Mouse (Mus musculus) left cerebral cortex, adult 9 months (tissue): Measurements from ENCODE around the gene Tmem88.
"Not testable (repeated sequence)": the region's sequence is repeated elsewhere in the genome, so short reads cannot be mapped to it uniquely, and the experiment has no call there.

Experiments
- DNase-seq, 2 experiments: peaks; one replicate each; pipeline ENCODE4 v3.0.0; 2022; ENCODE audit warnings: low spot score in 2 of 2

The Tmem88 gene

DNA sequence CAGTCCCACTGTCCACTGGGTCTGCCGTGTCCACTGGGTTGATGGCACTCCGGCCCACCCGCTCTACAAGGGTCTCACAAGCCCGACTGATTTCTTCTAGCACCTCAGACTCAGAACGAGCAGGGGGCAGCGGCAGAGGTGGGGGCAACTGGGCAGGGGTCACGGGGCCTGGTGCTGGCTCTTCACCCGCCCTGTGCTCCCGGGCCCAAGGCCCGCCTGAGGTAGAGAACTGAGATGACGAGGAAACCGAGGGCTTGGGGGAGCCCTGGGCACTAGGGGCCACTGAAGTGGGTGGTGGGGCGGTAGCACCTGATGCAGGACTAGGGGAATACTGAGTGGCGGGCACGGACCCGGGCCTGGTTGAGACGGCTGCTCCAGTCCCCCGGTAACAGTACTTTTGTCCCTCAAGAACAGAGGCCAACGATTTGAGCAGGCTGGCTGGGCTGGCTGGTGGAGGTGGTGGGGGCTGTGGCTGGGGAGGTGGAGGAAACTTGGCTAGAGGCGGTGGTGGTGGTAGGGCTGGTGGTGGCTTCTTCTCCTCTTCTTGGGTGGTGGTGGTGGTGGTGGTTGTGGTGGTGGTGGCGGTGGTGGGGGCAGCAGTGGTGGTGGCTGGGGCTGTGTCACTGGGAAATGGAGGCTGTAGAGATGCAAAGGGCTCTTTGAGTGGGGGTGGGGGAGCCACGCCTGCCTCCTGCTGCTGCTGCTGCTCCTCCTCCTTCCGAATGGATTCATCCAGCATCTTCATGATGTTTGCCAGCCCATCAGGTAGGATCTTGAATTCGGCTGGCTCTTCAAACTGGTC is 6.8 kb upstream of the Tmem88 start:
- DNase-seq, result no peak

DNA sequence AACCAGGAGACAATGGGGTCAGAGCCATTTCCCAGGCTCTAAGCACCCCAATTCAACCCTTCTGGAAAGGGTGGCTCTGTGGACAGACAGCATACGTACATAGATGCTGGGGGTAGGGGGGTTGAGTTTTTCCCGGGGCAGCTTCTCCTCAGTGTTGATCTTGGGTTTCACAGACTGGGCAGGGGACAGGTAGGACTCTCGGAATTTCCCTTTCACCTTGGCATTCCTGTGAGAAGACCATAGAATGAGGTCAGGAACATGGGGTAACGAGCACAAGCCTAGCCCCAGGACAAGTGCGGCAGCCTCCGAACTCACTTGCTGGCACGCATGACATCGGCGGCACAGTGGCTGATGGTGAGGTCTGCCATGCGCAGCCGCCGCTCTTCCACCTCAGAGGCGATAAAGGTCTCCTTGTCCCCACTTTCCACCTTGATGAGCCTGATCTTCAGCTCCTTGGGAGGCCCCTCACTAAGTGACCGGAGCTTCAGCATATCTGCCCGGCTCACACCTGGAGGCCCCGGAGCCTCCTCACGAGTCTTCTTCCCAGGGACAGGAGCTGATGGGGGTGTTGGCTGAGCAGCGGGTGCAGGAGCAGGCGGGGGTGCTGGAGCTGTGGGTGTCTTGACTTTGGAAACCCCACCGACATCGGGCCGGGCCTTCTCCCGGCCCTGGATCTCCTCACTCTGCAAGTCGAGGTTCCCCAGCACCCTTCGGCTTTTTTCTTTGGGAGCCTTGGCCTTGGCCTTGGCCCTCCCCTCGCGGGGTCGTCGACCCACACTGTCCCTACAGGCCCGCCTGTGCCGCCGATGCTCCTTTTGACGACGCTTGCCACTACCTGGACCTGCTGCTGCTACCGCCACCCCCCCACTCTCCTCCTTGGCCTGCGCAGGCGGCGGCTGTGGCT is 5.9 kb upstream of the Tmem88 start:
- DNase-seq, result no peak

DNA sequence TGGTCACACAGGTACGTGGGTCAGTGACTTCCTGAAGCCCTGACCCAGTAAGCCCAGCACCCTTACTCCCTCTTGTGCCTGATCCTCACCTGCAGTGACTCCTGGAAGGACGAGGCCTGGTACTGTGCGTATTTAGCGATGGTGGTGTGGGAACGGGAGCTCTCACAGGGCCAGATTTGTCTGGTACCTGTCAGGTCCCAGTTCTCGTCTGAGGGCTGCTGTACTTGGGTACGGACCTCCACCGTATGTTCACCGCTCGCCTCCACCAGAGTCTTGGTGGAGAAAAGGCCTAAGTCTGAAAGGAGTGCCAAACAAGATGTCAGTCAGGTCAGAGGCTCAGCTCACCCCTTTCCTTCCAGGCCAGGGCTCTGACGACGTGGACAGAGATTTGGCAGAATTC is 4.0 kb upstream of the Tmem88 start:
- no peak for DNase-seq

DNA sequence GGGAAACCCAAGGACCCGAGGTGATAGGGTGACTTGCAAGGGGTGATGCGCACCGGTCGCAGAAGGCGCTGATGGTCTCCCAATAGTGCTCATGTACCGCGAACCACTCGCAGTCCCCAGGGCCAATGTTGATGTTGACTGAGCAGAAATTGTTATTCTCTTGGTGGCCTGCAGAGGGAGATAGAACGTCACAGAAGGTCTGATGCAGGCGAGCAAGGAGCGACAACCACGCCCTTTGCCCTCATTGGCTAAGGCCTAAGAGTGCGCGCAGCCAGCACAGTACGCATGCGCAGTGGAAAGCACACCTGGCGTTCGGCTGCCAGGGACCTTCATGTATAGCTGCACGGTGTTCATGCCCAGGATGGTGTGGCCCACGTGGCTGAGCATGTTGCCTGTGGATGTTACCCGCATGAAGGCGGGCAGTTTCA is 3.2 kb upstream of the Tmem88 start:
- peak; percentile 87 to 93 for DNase-seq

DNA sequence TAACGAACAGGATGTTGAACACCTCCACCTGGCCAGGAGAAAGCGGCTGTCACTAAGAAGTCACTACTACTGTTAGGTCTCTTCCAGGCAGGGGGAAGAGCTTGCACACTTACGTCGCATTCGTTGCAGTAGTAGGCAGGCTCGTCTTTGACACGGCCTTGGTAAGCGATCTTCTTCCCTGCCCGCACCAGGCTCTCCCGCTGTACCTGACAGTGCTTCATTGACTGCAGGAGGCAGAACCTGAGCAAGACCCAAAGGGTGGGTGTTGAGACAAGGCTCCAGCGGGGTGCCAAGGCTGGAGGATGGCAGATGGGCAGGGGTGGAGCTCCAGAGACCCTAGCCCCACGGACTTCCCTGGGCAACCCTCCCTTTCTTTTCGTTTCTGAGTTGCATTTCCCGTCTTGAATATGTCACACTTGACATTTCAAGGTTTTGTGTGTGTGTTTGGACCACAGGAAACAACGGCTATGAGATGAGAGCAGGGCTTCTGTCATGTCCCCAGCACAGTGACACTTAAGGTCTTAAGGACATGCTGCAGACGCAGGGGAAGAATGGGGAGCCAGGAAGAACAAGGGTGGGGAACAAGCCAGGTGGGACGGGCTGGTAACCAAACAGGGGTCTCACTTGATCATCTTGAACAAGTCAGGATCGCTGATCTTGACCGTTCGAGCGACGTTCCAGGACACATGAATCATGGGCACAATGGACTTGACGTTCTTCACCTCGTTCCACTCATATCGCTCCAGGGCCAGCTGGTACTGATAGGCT is 2.2 kb upstream of the Tmem88 start:
- DNase-seq, result peak in 1 of 2 experiments; percentile 16

DNA sequence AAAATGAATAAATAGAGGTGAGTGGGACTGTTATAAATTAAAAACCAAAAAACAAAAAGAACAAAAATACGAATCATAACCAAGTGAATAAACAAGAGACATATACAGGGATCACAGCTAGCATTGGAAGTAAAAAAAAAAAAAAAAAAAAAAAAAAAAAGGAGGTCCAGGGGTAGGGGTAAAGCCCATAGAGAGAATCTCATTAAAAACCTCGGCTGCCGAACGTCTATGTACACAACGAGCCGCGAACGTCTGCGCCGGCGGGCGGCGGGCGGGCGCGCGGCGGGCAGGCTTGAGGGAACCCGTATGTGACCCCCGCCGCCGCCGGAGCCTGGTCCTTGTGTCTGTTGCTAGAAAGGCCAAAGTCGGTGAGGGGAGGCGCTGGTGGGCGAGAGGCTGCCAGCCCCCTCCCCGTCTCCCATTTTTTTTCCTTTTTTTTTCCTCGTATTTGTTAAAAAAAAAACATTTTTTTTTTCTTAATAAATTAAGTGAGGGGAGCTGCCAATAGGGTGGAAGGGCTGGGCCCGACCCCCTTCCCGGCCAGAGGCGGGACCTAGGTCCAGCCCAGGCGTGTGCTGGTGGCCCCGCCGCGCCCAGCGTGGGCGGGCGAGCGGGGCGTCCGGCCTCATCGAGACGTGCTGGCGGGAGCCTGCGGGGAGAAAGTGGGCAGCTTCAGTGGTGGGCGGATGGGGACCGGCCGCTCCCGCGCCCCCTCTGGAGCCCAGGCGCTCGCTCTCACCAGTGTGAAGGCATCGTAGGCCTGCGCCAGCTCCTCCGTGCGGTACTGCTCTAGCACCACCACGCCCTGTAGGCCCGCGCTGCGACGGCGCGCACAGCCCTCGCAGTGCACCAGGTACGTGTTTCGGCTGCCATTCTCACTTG is 1.4 kb upstream of the Tmem88 start:
- DNase-seq, result peak in 1 of 2 experiments; percentile 22

DNA sequence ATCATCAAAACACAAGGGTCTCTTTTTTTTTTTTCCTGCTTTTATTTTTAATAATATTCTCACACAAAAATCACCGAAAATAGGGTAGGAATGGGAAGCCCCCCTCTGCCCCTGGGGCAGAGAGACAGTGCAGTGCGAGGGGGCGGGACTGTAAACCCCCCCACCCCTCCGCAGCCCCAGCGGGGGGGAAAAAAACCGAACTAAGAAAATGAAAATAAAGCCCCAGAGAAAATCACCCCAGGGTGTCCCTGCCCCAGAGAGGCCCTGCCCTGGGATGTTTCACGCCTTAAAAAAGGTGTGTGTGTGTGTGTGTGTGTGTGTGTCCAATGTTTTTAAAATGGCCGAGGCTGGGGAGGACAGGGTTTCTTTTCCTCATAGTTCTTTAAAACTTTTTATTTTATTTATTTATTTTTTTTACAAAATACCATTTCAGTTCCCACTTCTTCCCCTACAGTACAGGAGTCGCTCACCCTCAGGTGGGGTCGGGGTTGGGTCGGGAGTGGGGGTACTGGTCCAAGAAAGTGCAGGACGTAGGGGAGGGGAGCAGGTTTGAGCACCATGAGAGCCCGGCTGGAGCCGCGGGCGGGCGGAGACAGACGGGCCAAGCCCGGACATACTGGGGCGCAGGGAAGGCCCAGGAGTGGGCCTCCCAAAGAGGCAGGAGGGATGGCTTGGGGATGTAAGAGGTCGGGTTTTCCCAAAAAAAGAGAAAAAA is 609 bp upstream of the Tmem88 start:
- no peak for DNase-seq

DNA sequence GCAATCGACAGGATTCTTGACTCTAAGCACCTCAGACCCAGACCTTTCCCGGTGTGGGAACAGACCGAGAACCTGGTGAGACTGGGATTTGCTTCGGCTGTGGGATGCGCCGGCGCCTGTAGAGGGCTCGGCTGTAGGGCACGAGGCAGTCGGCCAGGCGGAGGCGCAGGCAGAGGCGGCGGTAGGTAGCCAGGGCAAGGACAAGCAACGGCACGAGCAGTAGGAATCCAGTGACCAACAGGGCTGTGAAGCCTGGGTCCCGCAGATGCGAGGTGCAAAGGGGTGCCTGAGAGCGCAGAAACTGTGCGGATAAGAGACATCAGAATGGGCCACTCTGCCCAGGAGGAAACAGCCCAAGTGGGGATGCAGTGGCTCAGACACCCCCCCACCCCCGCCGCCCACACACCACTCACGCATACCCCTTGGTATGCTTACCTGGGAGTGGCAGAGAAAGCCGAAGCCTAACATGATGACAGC is 415 bp downstream of the Tmem88 start:
- DNase-seq, result no peak

DNA sequence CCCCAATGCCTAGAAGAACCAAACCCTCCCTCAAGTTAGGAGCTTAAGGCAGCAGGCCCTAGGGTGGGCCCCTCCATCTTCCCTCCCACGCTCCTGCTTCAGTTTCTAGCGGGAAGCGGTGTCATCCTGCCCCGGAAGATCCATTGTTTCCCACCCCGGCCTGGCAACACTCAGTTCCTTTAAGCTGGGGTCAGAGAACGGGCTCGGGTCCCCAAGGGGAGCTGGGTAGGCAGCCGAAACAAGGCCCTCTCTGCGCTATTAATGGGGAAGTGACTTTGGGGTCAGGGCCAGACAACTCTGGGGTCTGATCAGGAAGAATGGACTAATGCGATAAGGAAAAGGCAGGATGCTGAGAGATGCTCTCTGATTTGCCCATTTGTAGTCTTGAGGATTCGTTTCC is 1.3 kb downstream of the Tmem88 start:
- DNase-seq, result no peak

DNA sequence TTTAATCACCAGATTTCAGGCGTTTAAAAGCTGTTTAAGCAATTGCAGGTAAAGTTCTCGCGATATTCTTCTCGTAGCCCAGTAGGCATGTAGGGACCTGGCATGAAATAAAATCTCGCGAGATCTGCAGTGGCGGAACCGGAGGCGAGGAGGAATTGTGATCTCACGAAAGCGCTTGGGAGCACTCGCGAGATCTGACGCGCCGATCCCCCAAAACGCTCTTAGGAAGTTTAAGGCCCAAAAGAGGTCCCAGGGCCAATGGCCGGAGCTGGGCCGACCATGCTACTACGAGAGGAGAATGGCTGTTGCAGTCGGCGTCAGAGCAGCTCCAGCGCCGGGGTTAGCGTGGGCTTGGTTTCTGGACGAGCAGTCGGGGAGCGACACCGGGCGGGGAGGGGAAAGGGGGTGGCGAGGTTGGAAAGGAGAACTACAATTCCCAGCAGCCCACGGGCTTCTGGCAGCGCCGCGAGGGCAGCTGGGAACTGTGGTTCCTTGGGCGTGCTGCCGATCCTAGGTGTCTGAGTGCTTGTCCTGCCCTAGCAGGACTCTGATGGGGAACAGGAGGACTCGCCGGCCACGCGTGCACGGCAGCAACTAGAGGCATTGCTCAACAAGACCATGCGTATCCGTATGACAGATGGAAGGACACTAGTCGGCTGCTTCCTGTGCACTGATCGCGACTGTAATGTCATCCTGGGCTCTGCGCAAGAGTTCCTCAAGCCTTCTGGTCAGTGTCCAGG is 2.2 kb downstream of the Tmem88 start:
- peak; percentile 97 to 98 for DNase-seq

DNA sequence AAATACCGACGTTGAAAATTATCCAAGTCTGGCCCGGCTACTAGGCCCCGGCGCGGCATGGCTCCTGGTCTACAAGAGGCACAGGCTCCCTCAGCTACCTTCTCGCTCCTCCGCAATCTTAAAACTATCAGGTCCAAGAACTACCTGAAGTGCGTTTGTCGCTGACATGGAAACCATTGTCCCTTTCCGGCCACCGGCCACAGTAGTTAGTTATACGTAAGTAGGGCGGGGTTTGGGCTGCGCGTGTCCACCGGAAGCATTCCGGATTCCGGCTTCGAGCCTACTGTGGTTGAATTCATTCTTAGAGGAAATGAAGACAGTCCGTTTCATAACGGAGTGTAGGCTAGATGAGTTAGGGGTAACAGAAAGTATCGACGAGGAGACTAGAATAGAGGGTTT is 2.8 kb downstream of the Tmem88 start, which contains the start of the genes Naa38 and Cyb5d1:
Gene Naa38, plus strand, starts transcription at position 253 of the 399 bp plus-strand sequence.
Gene Cyb5d1, minus strand, starts transcription at position 397 of the 399 bp plus-strand sequence.
- peak; percentile 88 to 94 for DNase-seq

DNA sequence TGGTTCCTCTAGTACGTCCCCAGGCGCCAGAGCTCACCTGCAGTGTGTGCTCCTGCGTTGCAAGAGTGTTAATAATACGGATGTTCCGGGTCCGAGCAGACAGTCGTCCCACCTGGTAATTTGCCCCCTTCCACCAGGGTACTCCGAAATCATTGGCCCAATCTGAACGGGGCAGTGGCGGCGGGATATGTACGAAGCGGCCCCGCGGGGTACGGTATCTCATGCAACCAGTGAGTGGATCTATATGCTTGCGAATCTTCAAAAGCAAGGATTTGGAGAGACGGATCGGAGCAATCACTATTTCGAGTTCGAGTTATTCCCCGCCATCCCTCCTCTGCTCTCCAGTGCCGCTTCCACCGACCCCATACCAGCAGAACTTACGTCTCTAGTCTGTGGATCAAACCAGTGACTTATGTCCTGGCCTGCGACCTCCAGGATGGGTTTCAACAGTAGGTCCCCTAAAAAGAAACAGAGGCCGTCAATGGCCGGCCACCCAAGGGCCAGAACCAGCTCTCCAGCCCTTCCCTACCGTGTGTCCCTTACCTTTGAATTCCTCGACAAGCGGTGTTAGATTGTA is 3.4 kb downstream of the Tmem88 start:
- not testable (repeated sequence) for DNase-seq

DNA sequence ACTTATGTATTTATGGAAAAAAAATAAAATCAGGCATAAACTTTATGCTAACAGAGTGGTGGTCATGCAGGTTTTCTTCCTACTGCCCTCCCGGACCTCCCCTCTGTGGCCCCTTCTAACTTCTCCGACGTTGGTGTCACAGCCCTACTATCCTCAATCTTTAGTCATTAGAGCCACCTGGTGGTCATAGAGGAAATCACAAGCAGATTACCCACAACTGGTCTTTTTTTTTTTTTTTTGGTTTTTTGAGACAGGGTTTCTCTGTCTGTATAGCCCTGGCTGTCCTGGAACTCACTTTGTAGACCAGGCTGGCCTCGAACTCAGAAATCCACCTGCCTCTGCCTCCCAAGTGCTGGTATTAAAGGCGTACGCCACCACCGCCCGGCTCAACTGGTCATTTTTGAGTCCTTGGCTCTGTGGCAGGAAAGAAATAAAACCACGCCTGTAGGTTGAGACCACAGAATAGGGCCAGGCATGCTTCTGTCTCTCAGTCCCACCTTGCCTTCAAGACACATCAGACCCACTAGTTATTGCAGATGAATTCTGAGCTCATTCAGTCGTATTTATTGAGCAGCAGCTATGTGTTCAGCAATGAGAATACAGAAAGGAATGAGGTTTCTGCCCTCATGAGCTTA is 7.5 kb downstream of the Tmem88 start:
- peak in 1 of 2 experiments; percentile 86 for DNase-seq

DNA sequence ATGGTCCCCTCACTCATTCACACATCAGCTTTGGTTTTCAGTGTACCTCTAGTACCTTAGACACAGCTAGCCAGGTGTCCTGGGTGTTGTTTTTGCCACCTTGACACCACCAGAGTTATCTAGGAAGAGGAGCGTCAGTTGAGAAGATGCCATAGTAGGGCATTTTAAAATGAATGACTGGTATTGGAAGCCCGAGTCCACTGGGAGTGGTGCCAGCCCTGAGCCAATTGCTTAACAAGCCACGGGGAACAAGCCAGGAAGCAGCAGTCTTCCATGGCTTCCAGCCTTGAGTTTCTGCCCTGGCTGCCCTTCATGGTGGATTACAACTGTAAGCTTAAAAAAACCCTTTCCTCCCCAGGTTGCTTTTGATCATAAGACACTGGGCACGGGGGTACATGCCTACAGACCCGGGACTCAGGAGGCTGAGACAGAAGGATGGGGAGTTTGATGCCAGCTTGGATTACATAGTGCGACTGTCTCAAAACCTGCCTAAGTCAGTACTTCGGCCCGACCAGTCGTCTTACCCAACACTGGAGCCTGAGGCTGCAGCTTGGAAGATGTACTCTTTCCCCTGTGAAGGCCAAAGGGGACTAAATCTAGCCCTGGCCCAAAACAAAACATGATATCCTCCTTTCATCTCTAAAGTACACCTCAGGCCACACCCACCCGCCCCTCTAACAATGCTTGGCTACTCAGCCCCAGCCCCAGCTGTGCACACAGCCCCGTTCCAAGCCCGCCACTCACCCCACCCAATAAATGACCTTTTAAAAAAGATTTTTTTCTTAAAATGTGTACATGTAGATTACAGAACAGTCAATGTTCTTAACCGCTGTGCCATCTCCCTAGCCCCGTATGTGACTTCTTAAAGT is 8.3 kb downstream of the Tmem88 start:
- DNase-seq, result no peak

DNA sequence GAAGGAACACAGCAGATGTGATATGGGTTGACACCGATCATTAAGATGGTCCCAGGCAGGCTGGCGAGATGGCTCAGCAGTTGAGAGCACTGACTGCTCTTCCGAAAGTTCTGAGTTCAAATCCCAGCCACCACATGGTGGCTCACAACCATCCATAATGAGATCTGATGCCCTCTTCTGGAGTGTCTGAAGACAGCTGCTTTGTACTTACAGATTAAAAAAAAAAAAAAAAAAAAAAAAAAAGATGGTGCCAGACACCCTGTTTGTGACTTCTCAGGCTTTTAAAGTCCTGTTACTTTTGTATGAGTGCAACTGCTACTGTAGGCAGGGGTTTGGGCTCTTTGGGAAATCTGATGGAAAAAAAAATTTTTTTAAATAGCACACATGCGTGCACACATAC is 9.4 kb downstream of the Tmem88 start:
- no peak for DNase-seq

DNA sequence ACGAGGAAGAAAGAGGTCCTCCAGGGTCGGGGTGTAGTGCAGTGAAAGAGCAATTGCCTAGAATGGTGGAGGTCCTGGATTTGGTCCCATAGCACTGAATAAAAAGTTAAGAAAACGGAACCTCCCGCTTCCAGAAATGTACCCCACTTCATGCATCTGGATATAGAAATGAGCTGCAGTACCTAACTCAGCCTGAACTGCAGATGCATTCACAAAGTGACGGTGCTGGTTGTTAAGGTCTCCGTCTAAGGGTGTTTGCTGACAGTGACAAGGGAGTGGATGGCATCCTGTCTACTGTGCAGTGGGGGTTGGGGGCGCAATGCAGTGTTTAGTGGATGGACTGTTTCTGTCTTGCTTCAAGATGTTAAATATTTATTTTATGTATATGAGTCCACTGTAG is 11.3 kb downstream of the Tmem88 start:
- DNase-seq, result no peak

DNA sequence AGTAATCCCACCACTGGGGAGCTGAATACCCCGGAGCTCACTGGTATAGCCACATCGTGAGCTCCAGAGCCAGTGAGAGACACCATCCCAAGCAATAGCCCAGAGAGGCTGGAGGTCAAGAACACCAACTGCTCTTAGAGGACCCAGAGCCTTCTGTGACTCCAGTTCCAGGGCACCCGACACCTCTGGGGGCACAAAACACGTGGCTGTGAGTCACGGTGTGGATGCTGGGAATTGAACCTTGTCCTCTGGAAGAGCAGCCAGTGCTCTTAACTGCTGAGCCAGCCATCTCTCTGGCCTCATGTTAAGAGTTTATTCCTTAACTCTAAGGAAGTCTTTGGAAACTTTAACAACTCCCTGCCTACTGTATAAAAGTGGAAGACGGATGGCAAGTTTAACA is 13.1 kb downstream of the Tmem88 start:
- DNase-seq, result no peak
